ENCODE assay signal across 9 mouse cellular contexts in the genomic region with DNA sequence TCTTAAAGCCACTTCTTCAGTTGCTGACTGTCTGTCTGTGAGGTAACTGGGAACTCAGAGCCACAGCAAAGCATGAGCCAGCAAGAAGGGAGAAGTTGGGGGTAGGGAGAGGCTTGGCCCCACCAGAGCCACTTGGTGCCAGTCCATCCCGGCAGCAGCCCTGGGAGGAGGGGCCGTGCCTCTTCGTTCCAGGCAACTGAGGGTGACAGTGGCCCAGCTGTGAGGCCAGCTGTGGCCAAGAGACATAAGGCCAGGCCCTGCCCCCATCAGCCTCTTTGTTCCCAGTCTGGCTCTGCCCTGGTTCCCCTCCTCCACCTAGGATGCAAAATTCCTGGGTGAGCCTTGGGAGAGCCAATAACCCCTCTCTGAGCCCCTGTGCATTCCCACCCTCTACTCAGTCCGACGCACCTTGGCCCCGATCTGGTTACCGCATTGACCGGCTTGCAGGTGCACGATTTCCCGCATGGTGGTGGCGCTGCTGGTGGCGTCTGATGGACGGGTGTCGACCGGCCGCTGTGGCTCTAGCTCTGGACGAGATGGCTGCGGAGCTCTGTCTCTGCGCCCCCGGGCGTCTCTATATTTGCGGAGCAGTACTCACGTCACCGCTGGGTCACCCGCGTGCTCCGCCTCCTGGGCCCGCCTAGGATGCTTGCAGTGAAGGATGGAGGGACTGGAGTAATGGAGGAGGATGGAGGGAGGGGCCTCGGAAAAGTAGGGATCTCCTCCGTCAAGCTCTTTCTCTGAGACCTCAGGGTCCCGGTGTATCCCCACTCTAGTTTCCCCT. TPM values are rescaled to one million over a fixed set of nuclear protein-coding genes. Genes with fewer than 3 reads are reported as not detected.
DNase-seq lines count a peak whose midpoint lies in the region; ATAC-seq and TF ChIP-seq lines count a peak whose summit lies in the region.
"Had no signal": no experiment of that assay in that cellular context is flagged by ENCODE, and none has a peak within 500 bp of the region (broad histone marks: within the 10 kb centered on the region; RNA-seq: fewer than 3 reads in every experiment).

Tubb4a (minus strand) TSS at position 734 of the 784 bp plus-strand sequence.

- H3K36me3 ChIP-seq in kidney, postnatal 0 days (ENCODE audit: insufficient read depth, low read length): no peaks in the 10 kb centered on the region
- H3K36me3 ChIP-seq: G1E had no signal

- TF ChIP-seq CTCF in kidney, postnatal 0 days (IDR thresholded peaks at IDR 0.05; ENCODE audit: low read depth): no peak
- TF ChIP-seq CTCF in embryonic fibroblast, embryonic 13.5 days (IDR thresholded peaks at IDR 0.05; ENCODE audit: borderline replicate concordance, insufficient read depth, low read length): no peak

- no peaks in the 10 kb centered on the region for H3K9me3 ChIP-seq in kidney, postnatal 0 days (replicated peaks; ENCODE audit: low read length)
- H3K9me3 ChIP-seq: G1E had no signal

- DNase-seq in kidney, postnatal 0 days (ENCODE audit: low spot score): peak; percentile 50
- no peak for DNase-seq in kidney, adult 8-10 months
- peak; percentile 52 for DNase-seq in heart, postnatal 4 days
- peak; percentile 89 to 90 for DNase-seq in left cerebral cortex, adult 18-20 months (ENCODE audit: low spot score in 2 of 2)
- peak; percentile 32 for DNase-seq in lung, postnatal 36 days
- DNase-seq in right cerebral cortex, postnatal 36 days (ENCODE audit: low spot score in 2 of 2): peak; percentile 86 to 88
- no peak for DNase-seq in adipocyte (ENCODE audit: low spot score)

- peak within 1 kb of the TSS; percentile 39 for H3K4me3 ChIP-seq in kidney, postnatal 0 days (replicated peaks; ENCODE audit: low read depth, low read length)
- peak within 1 kb of the TSS; percentile 24; the same call in 1 of the 2 replicates for H3K4me3 ChIP-seq in embryonic fibroblast, embryonic 13.5 days (ENCODE audit: insufficient read depth, low read length)

- WGBS in kidney, postnatal 0 days: 2% methylated on average over 31 of the region's 31 CpGs

- no peaks in the 10 kb centered on the region for H3K27me3 ChIP-seq in kidney, postnatal 0 days (ENCODE audit: insufficient read depth, low read length)

- H3K4me2 ChIP-seq in kidney, postnatal 0 days (ENCODE audit: low read length): peak within 1 kb of the TSS; percentile 53

- ATAC-seq in kidney, postnatal 0 days (replicated peaks; ENCODE audit: low FRiP score, low read depth): peak; percentile 77

- no peak within 1 kb of the TSS for H3K27ac ChIP-seq in kidney, postnatal 0 days
- no peak within 1 kb of the TSS for H3K27ac ChIP-seq in embryonic fibroblast, embryonic 13.5 days (ENCODE audit: insufficient read depth, low read length)

- H3K9ac ChIP-seq in kidney, postnatal 0 days (ENCODE audit: low read depth, low read length): peak within 1 kb of the TSS; percentile 24; the same call in 1 of the 2 replicates

- no peak for TF ChIP-seq POLR2A in embryonic fibroblast, embryonic 13.5 days (IDR thresholded peaks at IDR 0.05; ENCODE audit: low read depth, low read length)

- peaks cover 6% of the 10 kb centered on the region for H3K4me1 ChIP-seq in kidney, postnatal 0 days (replicated peaks; ENCODE audit: insufficient read depth, low read length)
- no peaks in the 10 kb centered on the region for H3K4me1 ChIP-seq in embryonic fibroblast, embryonic 13.5 days (ENCODE audit: control insufficient read depth, insufficient read depth, low read length)

RNA-seq across cellular contexts. Expression of gene Tubb4a, which starts in this region (rescaled TPM):
- polyA plus RNA-seq in kidney, postnatal 0 days (2015; fragmentation: Nextera tagmentation; extraction: Ambion mirVana): 15.4 and 16.4 TPM in 2 replicates
- polyA plus RNA-seq in embryonic fibroblast, embryonic 13.5 days (2011; ENCODE audit: insufficient read length, low read depth, missing spikeins): 0.95 and 1.7 TPM in 2 replicates
- 1 to 10 TPM; 5.9 to 6.7 TPM for total RNA-seq in heart, postnatal 4 days (2021)
- total RNA-seq in left cerebral cortex, adult 18-20 months (2021): 100 to 1,000 TPM; 543 to 577 TPM

Comparison
In these comparisons a context has a peak if more than half of its experiments do, and no peak if none do; other contexts are left out.
1. RNA of gene Tubb4a (total RNA-seq): 543 to 577 TPM in left cerebral cortex, adult 18-20 months; 5.9 to 6.7 TPM in heart, postnatal 4 days; every median in the first group is over 10 times any median in the second.
2. DNase-seq: peak in kidney, postnatal 0 days (single experiment), heart, postnatal 4 days (single experiment), left cerebral cortex, adult 18-20 months (2 of 2), lung, postnatal 36 days (single experiment) and right cerebral cortex, postnatal 36 days (2 of 2); none in kidney, adult 8-10 months (0 of 2) and adipocyte (single experiment).